Mouse (Mus musculus) intestine, embryonic 15.5 days (tissue): ENCODE measurements around the gene Nup210l. TPM values are rescaled to one million over a fixed set of nuclear protein-coding genes. Genes with fewer than 3 reads are reported as not detected.

Experiments
- ATAC-seq: fragments of 200-750 bp; cut with Nextera tagmentation; 2 replicates; pipeline ENCODE4 v1.8.0; 2017; ENCODE audit warnings: moderate TSS enrichment, moderate library complexity
- H3K27ac ChIP-seq: fragments of 300-500 bp; sonication (generic); 2 replicates; pipeline ENCODE4 v1.5.1; 2015; ENCODE audit warnings: mild to moderate bottlenecking, inconsistent platforms
- H3K27me3 ChIP-seq: fragments of 300-500 bp; sonication (generic); replicated peaks from 2 replicates; pipeline ENCODE4 v1.6.1; 2015; ENCODE audit warnings: inconsistent platforms
- H3K36me3 ChIP-seq: fragments of 300-500 bp; sonication (generic); 2 replicates; pipeline ENCODE4 v1.6.1; 2015; ENCODE audit warnings: inconsistent platforms
- H3K4me1 ChIP-seq: fragments of 300-500 bp; sonication (generic); replicated peaks from 2 replicates; pipeline ENCODE4 v1.6.1; 2015; ENCODE audit warnings: inconsistent platforms
- H3K4me2 ChIP-seq: fragments of 300-500 bp; sonication (generic); replicated peaks from 2 replicates; pipeline ENCODE4 v1.6.1; 2015; ENCODE audit warnings: mild to moderate bottlenecking, inconsistent platforms
- H3K4me3 ChIP-seq: fragments of 300-500 bp; sonication (generic); replicated peaks from 2 replicates; pipeline ENCODE4 v1.5.1; 2015; ENCODE audit warnings: inconsistent platforms
- H3K9ac ChIP-seq: fragments of 300-500 bp; sonication (generic); 2 replicates; pipeline ENCODE4 v1.6.1; 2015; ENCODE audit warnings: inconsistent platforms
- H3K9me3 ChIP-seq: fragments of 300-500 bp; sonication (generic); 2 replicates; pipeline ENCODE4 v1.6.1; 2016; ENCODE audit warnings: inconsistent platforms
- WGBS: fragments of 180-500 bp; shearing (Covaris S2); methylation state at CpG from one replicate; pipeline ENCODE4 v1.1.7; 2015; 5-methylcytosine and 5-hydroxymethylcytosine counted together
- polyA plus RNA-seq: library from polyadenylated mRNA; unstranded; fragments of >200 nt; fragmentation: Nextera tagmentation; extraction: Ambion mirVana; gene quantifications from 2 replicates; pipeline ENCODE4 v1.2.1, GENCODE M21; 2015

Gene Nup210l
- polyA plus RNA-seq, 1 experiment from 2014 or later, result 0.33 TPM

GRCm38 (mm10) chr3:90215825-90216380 is 112.0 kb downstream of the Nup210l start:
- H3K9me3 ChIP-seq, result no peaks in the 10 kb centered on the region
- no peak overlapping the region for H3K4me2 ChIP-seq
- peaks cover 16% of the 10 kb centered on the region for H3K4me1 ChIP-seq
- H3K36me3 ChIP-seq, result peaks cover 3% of the 10 kb centered on the region; the same call in 1 of the 2 replicates
- ATAC-seq, result no peak
- H3K4me3 ChIP-seq, result no peak overlapping the region
- WGBS, result 36% methylated on average over 1 of the region's 1 CpGs
- no peaks in the 10 kb centered on the region for H3K27me3 ChIP-seq
- H3K27ac ChIP-seq, result no peak overlapping the region
- H3K9ac ChIP-seq, result no peak overlapping the region

DNA sequence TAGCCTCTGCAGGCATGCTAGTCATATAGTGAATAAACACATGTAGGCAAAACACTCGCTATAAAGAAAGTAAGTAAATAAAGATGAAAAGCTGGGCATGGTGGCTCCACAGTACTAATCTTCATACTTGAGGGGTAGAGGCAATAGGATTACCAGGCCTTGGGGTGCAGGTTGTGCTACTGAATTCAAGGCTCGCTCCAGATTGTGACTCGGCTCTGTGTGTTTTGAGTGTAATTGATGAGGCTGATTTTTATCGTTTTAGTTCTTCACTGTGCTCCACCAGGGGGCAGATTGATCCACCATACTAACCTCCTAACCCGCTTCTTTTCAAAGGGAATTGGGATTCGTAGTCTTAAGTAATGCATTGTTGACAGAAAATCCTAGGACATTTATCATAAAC is 116.2 kb downstream of the Nup210l start:
- Histone ChIP-seq H3K27ac (peak overlapping the region; percentile 89), H3K4me1 (peaks cover 9% of the 10 kb centered on the region), H3K27me3 (no peaks in the 10 kb centered on the region), H3K4me3 (peak overlapping the region; percentile 53), H3K4me2 (peak overlapping the region; percentile 80), H3K36me3 (0 out of 2 replicates have a peak, but pooled peaks cover 4% of the 10 kb centered on the region), H3K9ac (peak overlapping the region; percentile 55; the same call in 1 of the 2 replicates), H3K9me3 (no peaks in the 10 kb centered on the region)
- WGBS, result 9% methylated on average over 6 of the region's 6 CpGs
- peak; percentile 71 for ATAC-seq

DNA sequence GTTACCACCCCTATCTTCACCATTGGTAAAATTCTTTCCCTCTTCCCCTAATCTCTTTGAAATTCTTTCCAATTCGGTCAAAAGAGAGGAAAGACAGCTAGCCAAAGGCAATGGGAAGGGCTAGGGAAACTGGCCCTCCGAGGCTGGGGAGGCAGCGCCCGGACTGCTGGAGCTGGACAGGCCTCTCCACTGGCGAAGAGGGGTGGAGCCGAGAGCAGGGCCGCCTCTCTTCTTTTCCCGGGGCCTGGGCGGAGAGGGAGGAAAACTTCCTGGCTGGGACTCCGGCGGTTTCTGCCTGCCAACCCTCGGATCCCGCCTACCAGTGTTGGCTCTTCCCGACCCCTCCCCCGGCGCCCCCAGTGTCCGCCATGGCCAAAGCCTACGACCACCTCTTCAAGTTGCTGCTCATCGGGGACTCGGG is 116.6 kb downstream of the Nup210l start:
- peak overlapping the region; percentile 55 for H3K9ac ChIP-seq
- no peaks in the 10 kb centered on the region for H3K9me3 ChIP-seq
- peak overlapping the region; percentile 53 for H3K4me3 ChIP-seq
- under 1% methylated on average over 20 of the region's 20 CpGs for WGBS
- peak; percentile 90 for ATAC-seq
- peak overlapping the region; percentile 89 for H3K27ac ChIP-seq
- 0 out of 2 replicates have a peak, but pooled peaks cover 4% of the 10 kb centered on the region for H3K36me3 ChIP-seq
- H3K4me2 ChIP-seq, result peak overlapping the region; percentile 80
- H3K4me1 ChIP-seq, result peaks cover 9% of the 10 kb centered on the region
- no peaks in the 10 kb centered on the region for H3K27me3 ChIP-seq

DNA sequence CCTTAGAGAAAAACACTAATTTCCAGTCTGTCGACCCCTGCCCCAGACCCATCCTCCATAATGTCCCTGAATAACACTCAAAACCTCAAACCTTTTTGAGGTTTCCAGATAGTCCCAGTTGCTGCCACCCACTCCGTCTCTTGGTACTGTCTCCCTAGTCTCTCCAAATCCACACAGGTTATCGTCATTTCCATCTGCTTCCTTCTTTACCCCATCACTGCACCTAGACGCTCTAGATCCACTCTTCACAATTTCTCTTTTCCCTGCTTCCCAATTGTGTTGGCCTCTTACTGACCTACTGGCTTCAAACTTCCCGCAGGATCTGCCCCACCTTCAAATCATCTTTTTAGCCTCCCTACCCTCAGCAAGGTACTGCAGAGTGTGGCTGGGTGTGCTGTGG is 117.2 kb downstream of the Nup210l start:
- H3K9me3 ChIP-seq, result no peaks in the 10 kb centered on the region
- H3K4me3 ChIP-seq, result peak overlapping the region; percentile 53
- H3K9ac ChIP-seq, result peak overlapping the region; percentile 55
- peaks cover 9% of the 10 kb centered on the region for H3K4me1 ChIP-seq
- peak; percentile 5; the same call in 1 of the 2 replicates for ATAC-seq
- H3K27ac ChIP-seq, result peak overlapping the region; percentile 89; the same call in 1 of the 2 replicates
- WGBS, result 15% methylated on average over 5 of the region's 5 CpGs
- H3K27me3 ChIP-seq, result no peaks in the 10 kb centered on the region
- peak overlapping the region; percentile 80 for H3K4me2 ChIP-seq
- H3K36me3 ChIP-seq, result 0 out of 2 replicates have a peak, but pooled peaks cover 4% of the 10 kb centered on the region

- peaks cover 9% of the 10 kb centered on the region for H3K4me1 ChIP-seq
- no peak overlapping the region for H3K27ac ChIP-seq
- no peak overlapping the region for H3K4me3 ChIP-seq
- WGBS, result 86% methylated on average over 4 of the region's 4 CpGs
- H3K9ac ChIP-seq, result no peak overlapping the region
- H3K9me3 ChIP-seq, result no peaks in the 10 kb centered on the region
- no peak overlapping the region for H3K4me2 ChIP-seq
- no peaks in the 10 kb centered on the region for H3K27me3 ChIP-seq
- 0 out of 2 replicates have a peak, but pooled peaks cover 4% of the 10 kb centered on the region for H3K36me3 ChIP-seq
- ATAC-seq, result no peak
These were observed 118.5 kb downstream of the Nup210l start for GRCm38 (mm10) chr3:90222455-90222854.

DNA sequence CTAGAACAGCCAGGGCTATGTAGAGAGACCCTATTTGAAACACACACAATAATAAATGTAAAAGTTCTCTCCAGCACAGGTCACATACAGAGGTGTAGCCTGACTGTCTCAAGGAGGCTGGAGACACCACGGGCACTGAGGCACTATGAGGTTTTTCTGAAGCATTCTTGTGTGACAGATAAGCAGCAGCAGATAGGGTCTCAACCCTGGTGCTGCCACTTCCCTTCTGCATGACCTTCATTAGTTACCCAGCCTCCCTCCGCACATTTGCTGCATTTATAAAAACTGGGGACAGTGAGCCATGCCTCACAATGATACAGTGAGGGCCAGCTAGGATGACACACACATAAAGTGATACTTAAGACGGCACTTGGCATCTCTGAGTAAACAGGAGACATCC is 119.0 kb downstream of the Nup210l start:
- H3K36me3 ChIP-seq, result 0 out of 2 replicates have a peak, but pooled peaks cover 4% of the 10 kb centered on the region
- ATAC-seq, result no peak
- no peak overlapping the region for H3K9ac ChIP-seq
- H3K4me3 ChIP-seq, result no peak overlapping the region
- no peaks in the 10 kb centered on the region for H3K27me3 ChIP-seq
- H3K4me2 ChIP-seq, result no peak overlapping the region
- H3K4me1 ChIP-seq, result peaks cover 9% of the 10 kb centered on the region
- no peak overlapping the region for H3K27ac ChIP-seq
- WGBS, result 69% methylated on average over 3 of the region's 3 CpGs
- no peaks in the 10 kb centered on the region for H3K9me3 ChIP-seq

- Histone ChIP-seq H3K27me3 (no peaks in the 10 kb centered on the region), H3K36me3 (0 out of 2 replicates have a peak, but pooled peaks cover 4% of the 10 kb centered on the region)
- 83% methylated on average over 10 of the region's 10 CpGs for WGBS
These were observed 120.4 kb downstream of the Nup210l start for GRCm38 (mm10) chr3:90224331-90224730.

GRCm38 (mm10) chr3:90231075-90231474 is 127.1 kb downstream of the Nup210l start:
- H3K36me3 ChIP-seq, result peaks cover 15% of the 10 kb centered on the region
- ATAC-seq, result no peak
- H3K27me3 ChIP-seq, result no peaks in the 10 kb centered on the region
- peak overlapping the region; percentile 75 for H3K4me3 ChIP-seq
- H3K4me2 ChIP-seq, result peak overlapping the region; percentile 76
- peak overlapping the region; percentile 88; the same call in 1 of the 2 replicates for H3K27ac ChIP-seq
- no peaks in the 10 kb centered on the region for H3K9me3 ChIP-seq
- H3K4me1 ChIP-seq, result peaks cover 2% of the 10 kb centered on the region; the same call in 1 of the 2 replicates
- peak overlapping the region; percentile 26; the same call in 1 of the 2 replicates for H3K9ac ChIP-seq
- 10% methylated on average over 8 of the region's 8 CpGs for WGBS

More at GRCm38 (mm10) chr3:90224331-90224730, 120.4 kb downstream of the Nup210l start:
- H3K4me3 ChIP-seq, result no peak overlapping the region
- no peak overlapping the region for H3K9ac ChIP-seq
- no peak overlapping the region for H3K4me2 ChIP-seq
- H3K27ac ChIP-seq, result no peak overlapping the region
- peaks cover 9% of the 10 kb centered on the region for H3K4me1 ChIP-seq
- no peak for ATAC-seq
- H3K9me3 ChIP-seq, result no peaks in the 10 kb centered on the region

GRCm38 (mm10) chr3:90231507-90232333 is 127.8 kb downstream of the Nup210l start, which contains the start of gene Jtb:
Gene Jtb (plus strand): TSS chr3:90231597.
- peaks cover 15% of the 10 kb centered on the region for H3K36me3 ChIP-seq
- no peaks in the 10 kb centered on the region for H3K9me3 ChIP-seq
- peak within 1 kb of the TSS; percentile 84 for H3K9ac ChIP-seq
- H3K27ac ChIP-seq, result peak within 1 kb of the TSS; percentile 88
- H3K27me3 ChIP-seq, result no peaks in the 10 kb centered on the region
- H3K4me2 ChIP-seq, result peak within 1 kb of the TSS; percentile 76
- H3K4me1 ChIP-seq, result peaks cover 2% of the 10 kb centered on the region; the same call in 1 of the 2 replicates
- under 1% methylated on average over 61 of the region's 61 CpGs for WGBS
- H3K4me3 ChIP-seq, result peak within 1 kb of the TSS; percentile 75
- peak; percentile 99 for ATAC-seq

DNA sequence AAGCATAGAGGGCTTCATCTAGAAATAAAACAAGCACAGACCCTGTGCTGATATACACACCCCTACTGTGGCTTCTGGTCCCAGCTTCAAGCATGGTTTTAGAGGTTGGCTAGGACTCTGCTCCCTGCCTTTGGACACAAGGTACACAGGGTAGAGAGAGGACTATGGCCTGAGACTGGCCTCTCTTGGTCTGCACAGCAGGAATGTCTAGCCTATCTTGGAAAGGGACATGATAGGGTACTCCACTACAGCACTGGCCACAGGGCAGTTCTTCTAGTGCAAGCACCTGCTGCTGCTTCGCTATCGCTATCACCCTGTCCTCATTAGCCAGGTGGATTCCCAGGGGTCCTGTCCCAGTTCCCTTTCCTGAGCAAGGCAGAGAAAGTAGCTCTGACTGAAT is 137.3 kb downstream of the Nup210l start:
- ATAC-seq, result no peak
- Histone ChIP-seq H3K27me3 (no peaks in the 10 kb centered on the region), H3K9ac (no peak overlapping the region), H3K36me3 (no peaks in the 10 kb centered on the region), H3K9me3 (no peaks in the 10 kb centered on the region), H3K4me3 (no peak overlapping the region), H3K4me2 (no peak overlapping the region), H3K4me1 (peaks cover 13% of the 10 kb centered on the region), H3K27ac (no peak overlapping the region)
- 91% methylated on average over 2 of the region's 2 CpGs for WGBS

DNA sequence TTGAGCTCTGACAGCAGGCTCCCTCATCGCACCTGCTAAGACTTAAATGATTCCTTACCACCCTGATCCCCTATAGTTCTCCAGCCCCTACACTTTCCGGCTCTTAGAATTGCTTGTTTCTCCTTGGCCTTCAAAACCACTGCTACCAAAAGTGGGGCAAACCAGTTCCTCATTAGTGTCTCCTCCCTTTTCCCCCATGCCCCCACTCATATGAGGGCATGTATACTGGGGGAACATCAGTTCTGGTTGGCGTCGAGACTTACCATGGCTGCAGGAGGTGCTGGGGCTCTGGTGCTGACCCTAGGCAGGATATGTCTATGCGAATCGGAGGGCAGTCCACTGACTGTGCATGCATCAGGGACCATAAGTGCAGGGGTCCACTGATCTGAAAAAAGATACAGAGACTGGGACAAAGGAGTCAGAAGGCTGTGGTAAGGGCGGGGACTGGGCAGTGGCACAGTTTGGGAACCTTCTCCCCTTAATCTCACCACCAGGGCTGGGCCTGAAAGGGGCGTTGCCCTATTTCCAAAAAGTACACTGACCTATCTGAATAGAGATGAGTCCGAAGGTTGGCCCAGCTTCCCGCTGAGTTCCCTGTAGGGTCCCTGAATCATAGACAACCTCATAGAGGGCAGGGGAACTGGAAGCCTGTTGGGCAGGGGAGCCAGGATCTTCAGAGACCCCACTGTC is 137.9 kb downstream of the Nup210l start:
- Histone ChIP-seq H3K9me3 (no peaks in the 10 kb centered on the region), H3K4me2 (peak overlapping the region; percentile 74; the same call in 1 of the 2 replicates), H3K9ac (no peak overlapping the region), H3K27me3 (no peaks in the 10 kb centered on the region), H3K36me3 (no peaks in the 10 kb centered on the region), H3K27ac (no peak overlapping the region), H3K4me1 (peaks cover 13% of the 10 kb centered on the region), H3K4me3 (no peak overlapping the region)
- no peak for ATAC-seq
- WGBS, result 85% methylated on average over 10 of the region's 10 CpGs
